Mouse (Mus musculus): Measurements from ENCODE around the gene Tiam2. TPM values are rescaled to one million over a fixed set of nuclear protein-coding genes. Genes with fewer than 3 reads are reported as not detected.

Tiam2 gene
- 5.7 and 6.1 TPM in 2 replicates for polyA plus RNA-seq (2014; fragmentation: Nextera tagmentation; extraction: Ambion mirVana)

DNA sequence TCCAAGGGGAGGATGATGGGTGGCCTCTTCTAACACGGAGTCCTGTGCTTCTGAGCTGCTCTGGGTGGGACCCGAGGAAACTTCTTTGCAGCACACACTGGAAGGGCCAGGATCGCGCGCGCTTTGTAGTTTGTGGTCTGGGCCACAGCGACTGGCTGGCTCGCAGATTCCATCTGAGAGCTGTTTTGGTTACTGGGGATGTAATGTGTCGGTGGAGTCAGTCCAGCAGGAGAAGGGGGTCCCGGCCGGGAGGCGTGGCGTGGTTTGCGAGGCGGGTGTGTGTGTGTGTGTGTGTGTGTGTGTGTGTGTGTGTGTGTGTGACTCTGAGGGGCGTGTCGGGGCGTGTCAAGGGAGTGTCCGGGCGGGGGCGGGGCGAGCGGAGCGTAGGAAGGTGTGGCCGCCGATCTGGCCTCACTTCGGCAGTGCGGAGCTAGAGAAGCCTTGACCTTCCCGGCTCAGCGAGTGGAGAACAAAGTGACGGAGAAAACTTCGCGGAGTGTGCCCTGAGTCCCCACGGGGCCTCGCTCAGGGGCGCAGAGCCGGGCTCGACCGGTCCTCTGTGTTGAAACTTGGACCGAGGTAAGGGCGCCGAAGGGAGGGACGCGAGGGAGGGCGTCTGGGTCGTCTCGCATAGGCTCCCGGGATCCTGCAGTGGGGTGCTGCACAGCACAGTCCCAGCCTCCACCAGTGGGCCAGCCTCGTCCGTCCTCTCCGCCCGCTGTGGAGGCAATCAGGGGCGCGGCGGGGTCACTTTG lies at the start of gene Tiam2:
TSS of gene Tiam2 (plus strand) at position 426 of the 755 bp plus-strand sequence.
- H3K27ac ChIP-seq (ENCODE audit: low read depth), result no peak within 1 kb of the TSS
- no peaks in the 10 kb centered on the region for H3K36me3 ChIP-seq (ENCODE audit: control insufficient read depth, insufficient read depth, low read length)
- peaks cover 12% of the 10 kb centered on the region; the same call in 1 of the 2 replicates for H3K27me3 ChIP-seq (replicated peaks; ENCODE audit: control insufficient read depth, insufficient read depth, low read length)
- H3K4me2 ChIP-seq (ENCODE audit: low read length), result peak within 1 kb of the TSS; percentile 96
- DNase-seq (ENCODE audit: low spot score) (peak; percentile 84), ATAC-seq (replicated peaks; ENCODE audit: low FRiP score, low TSS enrichment, low read depth) (peak; percentile 90)
- no peaks in the 10 kb centered on the region for H3K9me3 ChIP-seq (ENCODE audit: control insufficient read depth, low read length)
- H3K4me3 ChIP-seq (ENCODE audit: low read depth, low read length), result peak within 1 kb of the TSS; percentile 67
- under 1% methylated on average over 54 of the region's 55 CpGs for WGBS
- peak within 1 kb of the TSS; percentile 61 for H3K9ac ChIP-seq (ENCODE audit: low read length)
- H3K4me1 ChIP-seq (replicated peaks; ENCODE audit: control insufficient read depth, insufficient read depth, low read length), result peaks cover 4% of the 10 kb centered on the region; the same call in 1 of the 2 replicates

DNA sequence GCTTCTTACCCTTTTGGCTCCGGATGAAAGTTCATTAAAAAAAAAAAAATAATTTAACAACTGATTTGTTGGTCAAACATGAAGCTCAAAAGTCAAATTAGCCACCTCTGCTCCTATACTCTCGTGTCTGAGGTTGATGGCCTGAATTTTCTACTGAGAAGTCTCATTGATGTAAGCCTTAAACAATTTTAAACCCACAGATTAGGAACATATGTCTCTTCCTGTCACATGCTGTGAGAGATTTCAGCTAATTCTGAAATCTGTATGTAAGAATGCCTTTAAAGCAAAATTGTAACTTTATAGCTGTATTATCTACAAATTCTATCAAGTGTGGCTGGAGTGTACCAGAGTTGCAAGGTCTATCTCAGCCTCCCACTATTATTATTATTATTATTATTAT lies 46.1 kb upstream of the Tiam2 start:
- no peaks in the 10 kb centered on the region for H3K27me3 ChIP-seq (replicated peaks; ENCODE audit: control insufficient read depth, insufficient read depth, low read length)
- H3K9me3 ChIP-seq (ENCODE audit: control insufficient read depth, low read length), result no peaks in the 10 kb centered on the region
- no peak overlapping the region for H3K9ac ChIP-seq (ENCODE audit: low read length)
- no peaks in the 10 kb centered on the region; the same call in 1 of the 2 replicates for H3K4me1 ChIP-seq (replicated peaks; ENCODE audit: control insufficient read depth, insufficient read depth, low read length)
- no peak for DNase-seq (ENCODE audit: low spot score)
- H3K27ac ChIP-seq (ENCODE audit: low read depth), result no peak overlapping the region
- WGBS, result 68% methylated on average over 2 of the region's 2 CpGs
- no peak for ATAC-seq (replicated peaks; ENCODE audit: low FRiP score, low TSS enrichment, low read depth)
- H3K4me3 ChIP-seq (ENCODE audit: low read depth, low read length), result no peak overlapping the region
- no peaks in the 10 kb centered on the region for H3K36me3 ChIP-seq (ENCODE audit: control insufficient read depth, insufficient read depth, low read length)
- no peak overlapping the region for H3K4me2 ChIP-seq (ENCODE audit: low read length)

DNA sequence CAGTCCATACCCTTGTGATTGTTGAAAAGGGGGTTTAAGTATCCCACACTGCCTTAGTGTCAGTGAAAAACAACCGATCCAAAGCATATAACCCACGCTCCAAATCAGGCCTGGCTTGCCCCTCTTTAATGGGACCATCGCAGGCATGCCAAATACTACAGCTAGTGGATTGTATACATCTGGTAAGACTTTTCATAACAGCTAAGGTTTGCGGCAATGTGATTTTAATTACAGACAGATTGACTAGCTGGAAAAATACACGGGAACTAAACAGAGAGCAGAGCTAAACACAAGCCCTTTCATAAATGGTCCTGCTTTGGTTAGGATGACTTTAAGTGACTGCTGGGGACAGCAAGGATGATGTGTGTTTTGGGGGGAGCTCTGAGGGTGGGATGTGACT lies 44.4 kb upstream of the Tiam2 start:
- Histone ChIP-seq H3K4me2 (ENCODE audit: low read length) (no peak overlapping the region), H3K4me1 (replicated peaks; ENCODE audit: control insufficient read depth, insufficient read depth, low read length) (no peaks in the 10 kb centered on the region; the same call in 1 of the 2 replicates), H3K27ac (ENCODE audit: low read depth) (no peak overlapping the region), H3K27me3 (replicated peaks; ENCODE audit: control insufficient read depth, insufficient read depth, low read length) (no peaks in the 10 kb centered on the region), H3K36me3 (ENCODE audit: control insufficient read depth, insufficient read depth, low read length) (no peaks in the 10 kb centered on the region), H3K9ac (ENCODE audit: low read length) (no peak overlapping the region), H3K4me3 (ENCODE audit: low read depth, low read length) (no peak overlapping the region), H3K9me3 (ENCODE audit: control insufficient read depth, low read length) (no peaks in the 10 kb centered on the region)
- WGBS, result 53% methylated on average over 5 of the region's 5 CpGs
- no peak for DNase-seq (ENCODE audit: low spot score)
- no peak for ATAC-seq (replicated peaks; ENCODE audit: low FRiP score, low TSS enrichment, low read depth)

DNA sequence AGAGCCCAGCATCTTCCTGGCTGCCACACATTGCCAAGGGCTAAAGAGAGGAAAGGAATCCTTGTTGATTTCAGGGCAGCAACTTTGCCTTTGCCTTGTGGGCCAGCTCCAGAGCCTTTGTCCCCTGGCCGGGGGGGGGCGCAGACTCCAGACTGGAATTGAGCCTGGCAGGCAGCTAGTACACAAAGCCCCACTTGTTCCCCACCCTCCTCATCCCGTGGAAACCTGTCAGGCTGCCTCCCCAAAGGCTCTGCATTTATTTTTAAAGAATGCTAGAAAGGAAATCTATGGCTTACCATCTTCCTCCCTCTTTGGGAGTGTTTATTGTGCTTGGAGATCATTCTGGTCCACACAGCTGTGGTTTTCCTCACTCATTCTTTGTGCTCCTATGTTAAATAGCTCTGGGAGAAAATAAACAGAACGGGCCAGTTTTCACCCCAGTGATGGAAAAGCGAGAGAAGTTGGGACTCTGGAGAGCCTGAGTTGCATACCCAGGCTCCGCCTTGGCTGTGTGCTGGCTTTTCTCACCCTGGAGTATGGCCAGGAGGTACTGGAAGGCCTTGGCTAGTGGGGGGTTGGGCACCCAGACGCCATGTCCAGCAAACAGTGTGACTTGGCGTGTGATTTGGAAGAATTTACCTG lies 41.2 kb upstream of the Tiam2 start:
- no peak for ATAC-seq (replicated peaks; ENCODE audit: low FRiP score, low TSS enrichment, low read depth)
- Histone ChIP-seq H3K27ac (ENCODE audit: low read depth) (no peak overlapping the region; the same call in 1 of the 2 replicates), H3K9me3 (ENCODE audit: control insufficient read depth, low read length) (no peaks in the 10 kb centered on the region), H3K4me1 (replicated peaks; ENCODE audit: control insufficient read depth, insufficient read depth, low read length) (no peaks in the 10 kb centered on the region; the same call in 1 of the 2 replicates), H3K4me2 (ENCODE audit: low read length) (no peak overlapping the region), H3K36me3 (ENCODE audit: control insufficient read depth, insufficient read depth, low read length) (no peaks in the 10 kb centered on the region), H3K4me3 (ENCODE audit: low read depth, low read length) (no peak overlapping the region), H3K9ac (ENCODE audit: low read length) (no peak overlapping the region), H3K27me3 (replicated peaks; ENCODE audit: control insufficient read depth, insufficient read depth, low read length) (no peaks in the 10 kb centered on the region)
- WGBS, result 27% methylated on average over 8 of the region's 8 CpGs
- DNase-seq (ENCODE audit: low spot score), result no peak

DNA sequence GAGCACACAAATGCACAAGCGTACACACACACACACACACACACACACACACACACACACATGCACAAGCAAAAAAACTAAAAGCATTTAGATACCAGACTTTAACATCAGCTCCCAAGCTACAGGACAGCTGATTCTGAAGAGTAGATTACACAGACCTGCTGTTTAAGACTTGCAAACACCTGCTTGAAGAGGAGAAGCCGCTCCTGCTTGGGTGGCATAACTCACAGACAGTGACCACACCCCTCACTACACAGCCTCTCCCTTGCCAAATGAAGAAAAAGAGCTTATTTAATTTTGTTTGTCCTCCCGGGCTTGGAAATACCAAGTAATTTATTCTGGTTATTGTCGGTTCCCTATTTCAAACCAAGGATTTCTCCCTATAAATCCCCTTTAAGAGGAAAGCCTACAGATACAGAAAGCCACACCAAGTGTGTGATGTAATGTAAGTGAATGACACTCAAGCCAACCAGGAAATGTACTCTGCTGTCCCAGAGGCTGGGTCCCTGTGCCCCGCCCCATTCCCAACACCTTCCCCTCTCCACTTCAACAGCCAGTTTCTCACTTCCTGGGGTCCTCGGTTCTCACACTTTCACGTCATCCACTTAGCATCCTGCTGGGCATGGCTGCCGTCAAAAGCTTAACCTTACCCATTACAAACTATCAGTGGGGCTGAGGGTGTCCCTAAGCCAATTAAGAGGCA lies 40.1 kb upstream of the Tiam2 start:
- Histone ChIP-seq H3K9me3 (ENCODE audit: control insufficient read depth, low read length) (no peaks in the 10 kb centered on the region), H3K4me2 (ENCODE audit: low read length) (no peak overlapping the region), H3K27ac (ENCODE audit: low read depth) (no peak overlapping the region), H3K9ac (ENCODE audit: low read length) (no peak overlapping the region), H3K4me3 (ENCODE audit: low read depth, low read length) (no peak overlapping the region), H3K4me1 (replicated peaks; ENCODE audit: control insufficient read depth, insufficient read depth, low read length) (no peaks in the 10 kb centered on the region; the same call in 1 of the 2 replicates), H3K27me3 (replicated peaks; ENCODE audit: control insufficient read depth, insufficient read depth, low read length) (no peaks in the 10 kb centered on the region), H3K36me3 (ENCODE audit: control insufficient read depth, insufficient read depth, low read length) (no peaks in the 10 kb centered on the region)
- ATAC-seq (replicated peaks; ENCODE audit: low FRiP score, low TSS enrichment, low read depth) (no peak; the same call in 1 of the 2 replicates), DNase-seq (ENCODE audit: low spot score) (no peak)
- WGBS, result 48% methylated on average over 8 of the region's 8 CpGs

DNA sequence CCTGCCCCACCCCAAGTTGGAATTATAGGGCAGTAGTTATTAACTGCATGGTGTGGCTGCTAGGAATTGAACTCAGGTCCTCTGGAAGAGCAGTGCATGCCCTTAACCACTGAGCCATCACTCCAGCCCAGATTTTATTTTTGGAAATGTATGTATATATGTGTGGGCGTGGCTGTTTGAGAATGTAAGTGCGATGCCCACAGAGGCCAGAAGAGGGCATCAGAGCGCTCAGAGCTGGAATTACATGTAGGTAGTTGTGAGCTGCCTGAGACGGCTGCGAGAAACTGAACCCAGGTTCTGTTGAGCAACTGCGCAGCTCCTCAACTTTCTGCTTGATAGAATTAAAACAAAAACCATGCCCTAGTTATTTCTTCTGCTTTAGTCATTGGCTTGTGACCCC lies 38.0 kb upstream of the Tiam2 start:
- Histone ChIP-seq H3K9ac (ENCODE audit: low read length) (no peak overlapping the region), H3K27me3 (replicated peaks; ENCODE audit: control insufficient read depth, insufficient read depth, low read length) (no peaks in the 10 kb centered on the region), H3K4me3 (ENCODE audit: low read depth, low read length) (no peak overlapping the region), H3K4me1 (replicated peaks; ENCODE audit: control insufficient read depth, insufficient read depth, low read length) (no peaks in the 10 kb centered on the region; the same call in 1 of the 2 replicates), H3K36me3 (ENCODE audit: control insufficient read depth, insufficient read depth, low read length) (peaks cover 4% of the 10 kb centered on the region; the same call in 1 of the 2 replicates), H3K4me2 (ENCODE audit: low read length) (no peak overlapping the region), H3K27ac (ENCODE audit: low read depth) (no peak overlapping the region), H3K9me3 (ENCODE audit: control insufficient read depth, low read length) (no peaks in the 10 kb centered on the region)
- ATAC-seq (replicated peaks; ENCODE audit: low FRiP score, low TSS enrichment, low read depth) (no peak), DNase-seq (ENCODE audit: low spot score) (peak; percentile 83)
- WGBS, result 33% methylated on average over 6 of the region's 6 CpGs

DNA sequence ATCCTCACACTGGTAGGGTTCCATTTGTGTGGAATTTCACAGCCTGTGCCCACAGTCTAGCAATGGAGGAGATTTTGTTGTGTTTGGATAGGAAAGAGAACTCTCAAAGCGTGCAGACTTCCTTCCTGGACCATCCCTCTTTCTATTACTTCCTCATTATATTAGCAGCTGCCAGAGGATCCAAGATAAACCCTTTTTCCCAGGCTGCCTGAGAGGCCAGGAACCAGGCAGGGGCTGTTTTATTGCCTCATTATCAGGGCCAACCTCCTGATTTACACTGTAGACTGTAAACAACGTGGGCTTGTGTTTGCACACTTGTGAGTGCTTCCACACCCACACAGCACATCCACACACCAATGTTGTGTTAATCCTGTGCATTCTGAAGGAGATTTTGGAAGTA lies 31.3 kb upstream of the Tiam2 start:
- H3K9me3 ChIP-seq (ENCODE audit: control insufficient read depth, low read length), result no peaks in the 10 kb centered on the region
- peaks cover 4% of the 10 kb centered on the region; the same call in 1 of the 2 replicates for H3K36me3 ChIP-seq (ENCODE audit: control insufficient read depth, insufficient read depth, low read length)
- H3K27me3 ChIP-seq (replicated peaks; ENCODE audit: control insufficient read depth, insufficient read depth, low read length), result no peaks in the 10 kb centered on the region
- WGBS, result 18% methylated on average over 2 of the region's 2 CpGs
- no peak overlapping the region for H3K4me3 ChIP-seq (ENCODE audit: low read depth, low read length)
- ATAC-seq (replicated peaks; ENCODE audit: low FRiP score, low TSS enrichment, low read depth) (peak; percentile 62; the same call in 1 of the 2 replicates), DNase-seq (ENCODE audit: low spot score) (no peak)
- peaks cover 13% of the 10 kb centered on the region for H3K4me1 ChIP-seq (replicated peaks; ENCODE audit: control insufficient read depth, insufficient read depth, low read length)
- no peak overlapping the region for H3K4me2 ChIP-seq (ENCODE audit: low read length)
- no peak overlapping the region for H3K9ac ChIP-seq (ENCODE audit: low read length)
- no peak overlapping the region for H3K27ac ChIP-seq (ENCODE audit: low read depth)

DNA sequence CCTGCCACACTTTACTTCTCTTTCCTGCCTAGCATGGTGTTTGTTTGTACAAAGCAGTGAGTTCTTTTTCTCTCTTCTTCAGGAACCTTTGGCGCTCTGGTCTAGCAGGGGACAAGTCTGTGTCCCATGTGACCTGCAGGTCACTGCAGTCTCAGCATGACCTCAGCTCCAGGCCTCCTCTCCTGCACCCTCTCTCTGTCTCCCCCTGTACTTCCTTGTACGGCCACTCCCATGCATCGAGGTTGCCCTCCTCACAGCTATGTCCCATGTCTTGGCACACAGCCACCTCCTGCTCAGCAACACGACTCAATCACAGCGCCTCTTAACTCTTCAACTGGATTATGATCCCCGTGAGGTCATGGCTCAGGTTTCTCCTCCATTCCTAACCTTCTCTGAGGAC lies 26.9 kb upstream of the Tiam2 start:
- Histone ChIP-seq H3K4me2 (ENCODE audit: low read length) (no peak overlapping the region), H3K4me1 (replicated peaks; ENCODE audit: control insufficient read depth, insufficient read depth, low read length) (peaks cover 7% of the 10 kb centered on the region), H3K27me3 (replicated peaks; ENCODE audit: control insufficient read depth, insufficient read depth, low read length) (no peaks in the 10 kb centered on the region), H3K36me3 (ENCODE audit: control insufficient read depth, insufficient read depth, low read length) (no peaks in the 10 kb centered on the region), H3K4me3 (ENCODE audit: low read depth, low read length) (no peak overlapping the region), H3K27ac (ENCODE audit: low read depth) (no peak overlapping the region), H3K9ac (ENCODE audit: low read length) (no peak overlapping the region), H3K9me3 (ENCODE audit: control insufficient read depth, low read length) (no peaks in the 10 kb centered on the region)
- ATAC-seq (replicated peaks; ENCODE audit: low FRiP score, low TSS enrichment, low read depth) (peak; percentile 83), DNase-seq (ENCODE audit: low spot score) (no peak)
- 62% methylated on average over 6 of the region's 6 CpGs for WGBS

All from intestine, embryonic 14.5 days (tissue).